Mouse (Mus musculus) testis, adult 2 months (tissue): Measurements from ENCODE around the gene Tango2.

ENCODE experiments used
- CTCF ChIP-seq: fragments of 200-500 bp; IDR thresholded peaks from 2 replicates; pipeline ENCODE4 v1.5.1; 2012; ENCODE audit warnings: low read depth, mild to moderate bottlenecking, inconsistent platforms, low read length, moderate library complexity; ENCODE audit not compliant: control insufficient read depth, insufficient read depth, insufficient replicate concordance
- POLR2A ChIP-seq: fragments of 200-500 bp; IDR thresholded peaks from 2 replicates; pipeline ENCODE4 v1.6.1; 2012; ENCODE audit warnings: low read depth, mild to moderate bottlenecking, inconsistent platforms, low read length, moderate library complexity; ENCODE audit not compliant: control insufficient read depth

DNA sequence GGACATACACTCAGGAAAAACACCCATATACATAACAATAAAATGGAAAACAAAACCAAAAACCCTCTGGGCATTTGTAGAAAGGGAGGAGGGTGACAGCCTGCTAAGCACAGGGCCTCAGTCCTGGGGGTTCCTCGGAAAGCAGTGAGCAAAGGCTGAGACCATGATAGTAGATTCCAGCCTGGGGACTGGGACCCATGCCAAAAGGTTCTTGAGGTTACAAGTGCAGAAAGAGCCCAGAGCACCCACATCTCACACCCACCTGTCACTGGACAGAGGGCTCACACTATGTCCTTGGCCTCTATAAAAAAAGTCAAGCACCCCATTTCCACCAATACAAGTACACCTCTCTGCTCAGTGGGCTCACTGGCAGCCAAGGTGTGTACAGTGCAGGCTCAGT lies 19.4 kb downstream of the Tango2 start:
- TF ChIP-seq POLR2A (no peak), CTCF (no peak)
